Mouse (Mus musculus): ENCODE measurements around the gene Pde4dip.

The Pde4dip gene

DNA sequence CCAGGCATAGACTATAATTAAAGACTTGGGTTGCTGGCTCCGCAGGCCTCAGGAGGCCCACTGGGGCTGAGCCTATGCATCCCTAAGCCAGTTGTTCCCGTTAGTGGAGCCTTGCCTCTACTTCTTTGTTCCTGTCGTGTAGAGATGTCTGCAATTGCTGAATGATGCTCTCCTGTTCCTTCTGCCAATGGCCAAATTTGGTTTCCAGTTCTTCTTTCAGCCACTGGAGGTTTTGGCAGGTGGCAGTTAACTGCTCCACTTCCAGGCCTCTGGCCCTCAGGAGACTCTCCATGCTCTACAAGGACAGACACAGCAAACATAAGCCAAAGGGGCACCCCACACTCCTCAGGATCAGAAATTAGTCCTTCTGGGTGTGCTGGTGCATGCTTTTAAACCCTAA lies 135.6 kb downstream of the Pde4dip start:
- no peak for DNase-seq (ENCODE audit: low read depth, low spot score)

DNA sequence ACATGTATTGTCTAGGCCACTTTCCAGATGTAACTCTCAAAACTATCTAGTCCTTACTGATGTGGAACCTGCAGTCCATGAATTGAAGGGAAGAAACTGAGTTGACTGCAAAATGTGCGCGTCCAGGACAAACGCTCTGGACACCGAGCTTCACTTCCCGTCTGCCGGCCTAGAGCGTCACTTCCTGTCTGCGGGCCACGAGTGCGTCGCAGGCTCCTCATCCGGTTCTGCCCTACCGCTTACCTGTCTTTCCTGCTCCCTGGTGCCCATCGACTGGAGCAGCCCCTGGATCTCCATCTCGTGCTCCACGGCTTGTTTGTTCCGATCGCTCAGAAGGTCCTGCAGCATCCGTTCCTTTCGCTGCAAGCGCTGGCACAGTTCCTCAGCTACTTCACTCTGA lies 136.9 kb downstream of the Pde4dip start:
- no peak for DNase-seq (ENCODE audit: low read depth, low spot score)

DNA sequence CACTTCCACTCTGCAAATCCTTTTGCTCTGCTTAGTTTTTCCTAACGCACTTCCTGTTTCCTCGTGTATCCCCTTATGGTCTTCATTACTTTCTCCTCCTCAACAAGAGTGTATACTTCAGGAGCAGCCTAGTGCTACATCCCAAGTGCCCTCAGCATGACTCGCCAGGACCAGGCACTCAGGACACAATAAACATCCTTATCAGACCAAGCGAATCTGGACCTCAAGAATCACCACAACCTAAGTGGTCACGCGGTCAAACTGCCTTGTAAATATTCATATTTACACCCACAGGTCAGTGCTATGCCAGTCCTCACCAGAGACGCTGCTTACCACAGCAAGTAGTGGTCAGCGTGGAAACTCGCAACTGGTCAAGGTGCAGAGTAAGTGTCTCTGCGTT lies 139.7 kb downstream of the Pde4dip start:
- DNase-seq (ENCODE audit: low read depth, low spot score), result no peak

DNA sequence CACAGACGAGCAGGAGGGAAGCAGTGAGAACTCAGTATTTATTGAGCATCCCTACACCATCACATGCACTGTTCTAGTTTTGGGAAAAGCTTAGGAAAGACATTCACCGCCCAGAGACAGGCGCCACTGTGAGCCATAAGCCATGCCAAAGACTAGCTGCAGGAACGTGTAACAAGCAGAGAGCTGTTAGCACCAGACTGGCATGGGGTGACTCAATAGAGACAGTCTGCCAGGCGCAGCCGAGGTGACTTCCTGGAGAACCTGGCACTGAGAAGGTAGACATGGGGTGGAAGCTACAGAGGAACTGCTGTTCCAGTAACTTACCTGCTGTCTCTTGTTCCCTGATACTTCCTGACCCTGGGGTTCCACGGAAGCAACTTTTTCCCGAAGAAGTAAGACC lies 145.7 kb downstream of the Pde4dip start:
- no peak for DNase-seq (ENCODE audit: low read depth, low spot score)

DNA sequence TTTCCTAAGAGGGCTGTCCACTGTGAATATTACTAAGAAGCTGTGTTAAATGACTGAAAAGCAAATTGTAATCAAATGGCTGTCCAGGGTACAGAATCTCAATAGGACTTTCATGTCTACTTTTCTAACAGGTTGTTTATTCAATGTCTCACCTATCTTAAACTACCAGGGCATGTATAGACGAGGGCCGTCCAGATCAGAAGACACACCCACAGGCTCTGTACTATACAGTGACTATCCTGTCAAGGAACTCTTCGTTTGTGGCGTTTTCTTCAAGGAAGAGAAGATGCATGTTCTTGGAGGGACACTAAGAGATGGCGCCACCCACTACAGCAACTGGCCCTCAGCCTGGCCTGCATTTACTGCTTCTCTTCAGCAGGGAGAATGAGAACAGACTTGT lies 152.9 kb downstream of the Pde4dip start:
- no peak for DNase-seq (ENCODE audit: low read depth, low spot score)

DNA sequence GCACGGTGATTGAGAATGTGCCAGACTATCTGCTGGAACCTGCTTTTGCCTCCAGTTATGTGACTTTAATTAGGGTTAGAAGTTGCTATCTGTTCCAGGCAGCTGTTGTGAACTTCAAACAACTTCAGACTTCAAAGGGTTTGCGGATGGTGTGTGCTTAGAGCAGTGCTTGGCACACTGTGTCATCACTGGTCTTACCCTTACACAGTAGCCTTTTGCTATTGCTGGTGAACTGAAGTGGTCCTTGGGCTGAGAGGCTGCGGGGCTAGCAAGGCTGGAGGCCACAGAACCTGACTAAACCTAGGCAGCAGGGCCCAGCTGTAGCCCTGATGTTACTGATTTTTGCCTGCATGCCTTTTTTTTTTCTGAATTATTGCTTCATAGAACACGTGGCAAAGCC lies 154.2 kb downstream of the Pde4dip start:
- DNase-seq (ENCODE audit: low read depth, low spot score), result no peak

DNA sequence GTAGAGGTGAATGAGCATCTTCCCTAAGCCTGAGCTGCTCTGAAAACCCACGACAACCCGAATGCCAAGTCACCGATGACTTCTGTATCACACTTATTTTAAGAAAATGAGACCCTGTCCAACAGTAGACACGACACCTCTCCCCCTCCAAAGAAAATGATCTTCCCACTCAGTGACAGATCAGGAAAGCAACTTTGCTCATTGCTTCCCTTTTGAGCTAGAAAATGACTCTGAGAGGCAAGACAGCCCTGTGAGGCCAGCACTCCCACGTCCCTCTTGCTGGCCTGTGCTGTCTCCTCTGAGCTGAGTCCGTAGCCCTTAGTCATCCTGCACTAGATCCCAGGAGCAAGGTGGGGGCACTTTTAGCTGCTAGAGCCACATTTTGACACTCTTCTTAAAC lies 155.9 kb downstream of the Pde4dip start:
- DNase-seq (ENCODE audit: low read depth, low spot score), result no peak

DNA sequence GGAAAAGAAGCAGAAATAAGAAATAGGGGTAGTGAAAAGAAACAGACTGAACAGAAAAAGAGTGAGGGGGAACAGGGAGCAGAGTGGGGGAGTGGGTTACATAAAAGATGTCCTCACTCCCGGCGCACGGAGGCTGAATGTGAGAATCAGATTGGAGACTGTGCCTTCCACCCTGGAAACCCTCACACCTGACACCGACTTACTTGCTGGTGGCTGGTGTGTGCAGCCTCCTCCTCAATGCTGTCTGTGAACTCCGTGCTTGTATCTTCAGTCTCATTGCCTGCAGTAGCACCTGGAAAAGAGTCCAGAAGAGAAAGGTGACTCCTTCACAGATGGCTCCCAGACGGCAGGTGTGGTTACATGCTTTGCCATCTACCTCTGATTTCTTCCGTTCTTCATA lies 157.9 kb downstream of the Pde4dip start:
- DNase-seq (ENCODE audit: low read depth, low spot score), result no peak

DNA sequence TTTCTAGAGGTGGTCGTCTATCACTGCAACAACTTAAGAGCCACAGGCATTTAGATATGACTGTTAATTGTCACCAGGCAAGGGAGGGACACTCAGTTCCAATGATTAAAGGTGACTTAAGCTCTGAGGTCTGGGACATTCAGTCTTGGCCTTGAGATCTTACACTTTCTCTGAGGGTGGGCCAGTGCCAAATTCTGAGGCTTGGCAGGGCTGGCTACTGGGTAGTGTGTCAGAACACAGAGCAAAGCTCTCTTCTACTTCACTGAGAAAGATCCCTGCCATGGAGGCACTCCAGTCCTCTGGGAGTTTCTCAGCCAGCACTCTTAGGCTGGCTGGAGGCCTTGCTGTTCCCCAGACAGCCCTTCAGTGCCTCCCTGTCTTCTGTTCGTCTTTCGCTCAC lies 158.4 kb downstream of the Pde4dip start:
- no peak for DNase-seq (ENCODE audit: low read depth, low spot score)

DNA sequence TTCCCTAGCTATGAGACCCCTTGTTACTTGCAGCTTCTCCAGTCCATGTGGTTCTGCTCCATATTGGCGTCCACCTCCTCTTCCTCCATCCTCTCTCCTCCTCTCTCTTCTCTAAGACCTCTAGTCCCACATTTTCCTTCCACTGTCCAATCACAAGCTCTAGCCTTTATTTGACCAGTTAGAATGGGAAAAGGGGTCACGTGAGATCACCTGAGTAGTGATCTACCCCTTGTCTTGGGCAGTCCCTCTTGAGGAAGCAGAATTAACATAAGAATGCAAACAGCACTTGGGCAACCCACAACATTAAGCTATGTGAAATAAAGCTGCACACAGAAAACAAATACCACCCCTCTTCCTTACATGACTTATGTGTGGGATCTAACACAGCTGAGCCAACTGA lies 160.7 kb downstream of the Pde4dip start:
- no peak for DNase-seq (ENCODE audit: low read depth, low spot score)

DNA sequence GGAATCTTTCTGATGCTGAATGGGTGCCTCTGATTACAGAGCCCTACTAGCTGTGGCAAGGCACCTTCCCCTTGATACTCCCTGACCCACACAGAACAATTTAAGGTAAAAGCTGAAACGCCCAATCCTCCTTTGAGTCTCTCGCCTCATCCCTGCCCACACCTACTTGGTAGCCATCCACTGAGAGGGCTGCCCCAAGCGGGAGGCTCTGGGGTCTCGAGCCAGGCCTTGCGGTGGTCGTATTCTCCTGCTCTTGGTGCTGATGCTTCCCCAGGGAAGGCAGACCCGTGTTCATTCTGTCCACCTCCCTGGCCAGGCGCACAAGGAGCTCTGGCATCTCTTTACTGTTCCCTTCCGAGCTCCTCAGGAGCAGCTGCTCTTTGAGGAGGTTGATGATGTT lies 169.4 kb downstream of the Pde4dip start:
- DNase-seq (ENCODE audit: low read depth, low spot score), result no peak

DNA sequence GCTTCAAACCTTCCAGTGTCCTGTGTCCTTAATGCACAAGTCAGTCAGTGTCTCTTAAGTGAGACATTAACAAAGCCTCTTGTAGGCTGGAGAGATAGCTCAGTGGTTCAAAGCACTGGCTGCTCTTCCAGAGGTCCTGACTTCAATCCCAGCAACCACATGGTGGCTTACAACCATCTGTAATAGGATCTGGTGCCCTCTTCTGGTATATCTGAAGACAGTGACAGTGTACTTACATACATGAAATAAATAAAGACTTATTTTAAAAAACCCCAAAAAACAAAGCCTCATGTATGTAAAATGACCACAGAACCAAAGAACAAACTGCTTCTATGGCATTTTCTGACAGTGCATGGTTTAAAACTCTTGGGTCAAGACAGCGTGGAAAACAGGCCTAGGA lies 172.6 kb downstream of the Pde4dip start:
- DNase-seq (ENCODE audit: low read depth, low spot score), result peak; percentile 29

DNA sequence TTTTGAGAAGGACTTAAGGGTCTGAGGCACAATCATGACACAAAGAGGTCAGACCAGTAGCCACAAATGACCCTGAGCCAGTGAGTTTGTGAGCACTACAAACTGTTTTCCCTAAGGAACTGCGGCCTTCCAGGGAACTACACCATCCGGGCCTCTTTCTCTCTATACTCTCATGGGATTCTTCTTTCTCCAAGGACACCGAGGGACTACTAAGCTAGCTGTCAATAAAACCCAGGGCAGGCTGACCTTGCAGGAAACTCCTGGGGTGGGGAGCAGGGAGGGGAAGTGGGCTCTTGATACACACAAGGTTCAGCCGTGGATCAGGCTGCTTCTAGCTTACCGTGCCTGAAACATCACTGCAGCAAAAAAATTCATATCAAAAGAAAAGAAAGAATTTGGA lies 177.6 kb downstream of the Pde4dip start:
- no peak for DNase-seq (ENCODE audit: low read depth, low spot score)

DNA sequence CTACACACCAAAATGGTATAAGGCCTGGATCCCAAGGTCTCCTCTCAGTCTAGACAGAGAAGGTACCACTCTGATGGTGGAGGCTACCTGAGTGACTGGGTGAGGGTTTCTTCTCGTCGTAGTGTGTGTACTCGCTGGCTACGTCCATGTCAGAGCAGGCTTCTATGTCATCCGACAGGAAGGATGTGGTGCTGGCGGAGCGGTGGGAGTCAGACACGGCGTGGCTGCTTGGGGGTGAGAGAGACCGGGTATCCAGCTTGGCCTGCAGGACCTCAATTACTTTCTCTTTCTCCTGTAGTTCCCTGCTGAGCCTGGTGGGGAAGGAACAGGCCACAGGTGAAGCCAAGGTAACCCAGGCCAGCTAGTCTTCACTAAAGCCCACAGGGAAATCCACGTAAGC lies 178.4 kb downstream of the Pde4dip start:
- DNase-seq (ENCODE audit: low read depth, low spot score), result no peak

DNA sequence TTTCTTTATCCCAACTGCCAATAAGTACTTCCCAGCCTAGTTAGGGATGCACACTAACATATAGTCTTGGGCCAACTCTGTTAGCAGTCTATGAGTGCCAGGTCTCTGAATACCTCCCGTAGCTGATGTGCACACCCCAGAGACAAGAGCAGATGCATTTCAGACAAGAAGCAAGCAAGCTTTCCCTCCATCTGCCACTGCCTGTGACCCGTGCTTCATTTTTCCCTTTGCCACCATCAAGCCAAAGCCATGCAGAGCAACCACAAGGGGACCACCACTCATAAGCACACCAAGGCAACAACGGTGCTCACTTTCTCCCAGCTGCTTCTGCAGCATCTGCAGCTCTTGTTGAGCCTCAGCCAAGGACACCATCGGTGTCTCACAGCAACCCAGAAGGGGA lies 181.9 kb downstream of the Pde4dip start:
- DNase-seq (ENCODE audit: low read depth, low spot score), result no peak

DNA sequence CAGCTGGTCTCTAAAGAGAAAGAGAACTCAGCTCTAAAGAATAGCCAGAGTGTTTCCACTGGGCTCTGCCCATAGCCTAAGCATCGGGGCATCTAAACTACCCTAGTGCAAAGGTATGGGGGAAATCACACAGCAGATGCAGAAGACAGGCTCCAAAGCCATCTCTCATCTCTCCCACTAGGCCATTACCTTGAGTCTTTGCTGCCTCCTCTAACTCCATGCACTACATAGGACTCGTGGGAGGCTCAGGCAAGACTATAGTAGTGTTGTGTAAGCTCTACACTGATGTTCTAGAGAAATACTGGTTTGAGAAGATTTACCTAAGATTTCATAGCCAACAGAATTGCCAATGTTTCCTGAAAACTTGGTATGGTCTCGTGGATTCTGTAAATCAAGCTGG lies 183.0 kb downstream of the Pde4dip start:
- no peak for DNase-seq (ENCODE audit: low read depth, low spot score)

DNA sequence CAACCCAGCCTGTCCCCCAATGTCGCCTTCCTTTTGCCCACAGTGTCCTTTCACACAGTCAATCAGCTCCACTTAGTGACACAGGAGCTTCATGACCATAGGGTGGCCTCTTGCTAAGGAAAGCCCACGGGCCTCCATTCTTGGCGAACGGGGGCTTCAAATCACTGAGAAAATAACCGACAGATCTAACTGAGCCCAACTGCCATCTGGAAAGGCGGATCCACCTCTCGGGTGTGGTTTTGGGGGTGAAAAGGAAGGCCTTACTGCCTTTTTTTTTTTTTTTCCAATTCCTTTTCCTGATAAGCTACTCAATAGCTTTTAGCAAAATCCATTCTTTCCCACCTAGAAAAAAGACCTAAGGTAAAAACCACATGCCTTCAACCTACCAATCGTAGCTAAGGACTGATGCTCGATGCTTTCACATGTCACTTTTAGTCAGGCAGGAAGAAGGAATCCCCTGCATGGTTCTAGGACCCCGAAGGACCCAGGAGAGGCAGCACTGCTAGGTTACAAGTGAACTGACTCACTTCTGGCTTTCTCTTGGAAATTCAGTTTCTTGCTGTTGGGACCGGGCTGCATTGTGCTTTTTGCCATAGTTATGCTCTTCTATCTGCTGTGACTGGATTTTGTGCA lies 185.9 kb downstream of the Pde4dip start:
- DNase-seq (ENCODE audit: low read depth, low spot score), result no peak

DNA sequence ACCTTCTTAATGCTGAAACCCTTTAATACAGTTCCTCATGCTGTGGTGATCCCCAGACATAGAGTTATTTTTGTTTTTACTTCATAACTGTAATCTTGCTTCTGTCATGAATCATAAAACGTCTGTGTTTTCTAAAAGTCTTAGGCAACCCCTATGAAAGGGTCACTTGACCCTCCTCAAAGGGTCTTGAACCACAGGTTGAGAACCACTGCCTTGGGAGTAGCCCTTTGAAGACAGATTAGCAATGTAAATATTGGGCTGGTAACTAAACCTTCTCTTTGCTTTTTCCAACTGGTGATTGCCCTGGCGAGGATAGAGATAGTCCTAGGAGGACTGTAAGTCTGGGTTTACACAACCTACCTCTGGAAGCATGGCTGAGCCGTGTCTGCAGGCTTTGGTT lies 187.3 kb downstream of the Pde4dip start:
- DNase-seq (ENCODE audit: low read depth, low spot score), result no peak

DNA sequence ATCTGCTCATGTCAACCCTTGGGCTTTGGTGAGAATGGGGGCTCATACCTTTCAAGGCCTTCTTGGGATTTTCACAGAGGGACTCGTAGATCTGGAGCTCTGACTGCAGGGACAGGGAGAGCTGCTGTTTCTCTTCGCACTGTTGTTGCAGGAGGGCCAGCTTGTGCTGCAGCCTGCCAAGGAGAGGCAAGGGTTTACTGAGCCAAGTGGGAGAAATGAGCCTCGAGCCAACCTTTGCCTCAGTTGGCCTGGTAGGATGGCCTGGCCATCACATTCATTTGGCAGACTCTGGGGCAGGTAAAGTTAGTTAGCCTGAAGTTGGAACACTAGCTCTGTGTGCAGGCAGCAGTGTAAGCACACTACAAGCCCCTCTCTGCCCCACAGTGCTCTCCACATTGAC lies 189.4 kb downstream of the Pde4dip start:
- no peak for DNase-seq (ENCODE audit: low read depth, low spot score)

DNA sequence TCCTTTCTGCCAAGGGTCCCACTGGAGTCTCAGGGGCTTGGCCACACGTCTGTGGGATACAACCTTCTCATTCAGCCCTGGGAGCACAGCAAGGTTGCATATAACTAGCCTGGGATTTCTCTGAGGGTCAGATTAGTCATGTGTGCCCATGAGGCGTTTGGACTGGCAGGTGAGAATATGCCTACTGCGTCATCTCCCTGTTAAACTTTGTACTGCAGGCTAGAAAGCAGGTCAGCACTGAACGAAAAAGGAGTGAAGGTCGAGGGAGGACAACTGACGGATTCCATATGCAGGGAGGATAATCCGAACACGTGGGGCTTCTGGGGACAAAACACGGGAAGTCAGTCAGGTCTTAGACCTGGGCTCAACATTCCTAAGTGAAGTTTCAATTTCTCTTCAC lies 191.2 kb downstream of the Pde4dip start:
- no peak for DNase-seq (ENCODE audit: low read depth, low spot score)

DNA sequence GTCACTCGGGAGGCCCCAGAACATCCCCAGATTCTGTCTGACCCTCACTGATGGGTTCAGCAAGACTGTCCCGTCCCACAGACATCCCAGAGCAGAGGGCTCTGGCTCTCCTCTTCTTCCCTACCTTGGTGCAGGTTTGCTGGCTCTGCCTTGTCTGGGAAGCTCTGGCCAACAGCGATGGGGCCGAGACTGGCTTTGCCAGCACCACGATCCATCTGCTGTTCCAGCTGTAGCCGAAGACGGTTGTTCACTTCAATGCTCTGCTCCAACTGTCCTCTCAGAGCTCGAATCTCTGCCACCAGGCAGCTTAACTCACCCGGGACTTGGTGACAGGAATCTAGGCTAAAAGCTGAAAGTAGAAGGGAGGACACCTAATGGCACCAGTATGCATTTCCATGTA lies 191.6 kb downstream of the Pde4dip start:
- DNase-seq (ENCODE audit: low read depth, low spot score), result no peak

DNA sequence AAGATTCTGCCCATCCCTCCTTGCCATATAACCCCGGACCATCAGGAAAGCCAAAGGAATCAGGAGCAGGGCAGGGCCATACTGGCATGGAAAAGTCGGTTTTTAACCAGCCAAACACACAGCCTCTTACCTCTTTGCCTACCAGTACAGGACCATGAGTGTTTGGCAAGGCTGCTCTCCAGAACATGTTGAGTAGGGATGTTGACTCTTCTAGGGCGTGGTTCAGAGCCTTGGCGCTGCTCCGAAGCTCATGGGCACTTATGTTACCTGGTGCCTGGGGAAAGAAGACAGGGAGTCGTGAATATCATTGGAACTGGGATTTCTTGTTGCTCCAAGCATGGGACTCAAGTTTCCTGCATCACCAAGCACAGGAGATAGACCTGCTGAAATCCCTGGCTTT lies 194.7 kb downstream of the Pde4dip start:
- DNase-seq (ENCODE audit: low read depth, low spot score), result no peak

DNA sequence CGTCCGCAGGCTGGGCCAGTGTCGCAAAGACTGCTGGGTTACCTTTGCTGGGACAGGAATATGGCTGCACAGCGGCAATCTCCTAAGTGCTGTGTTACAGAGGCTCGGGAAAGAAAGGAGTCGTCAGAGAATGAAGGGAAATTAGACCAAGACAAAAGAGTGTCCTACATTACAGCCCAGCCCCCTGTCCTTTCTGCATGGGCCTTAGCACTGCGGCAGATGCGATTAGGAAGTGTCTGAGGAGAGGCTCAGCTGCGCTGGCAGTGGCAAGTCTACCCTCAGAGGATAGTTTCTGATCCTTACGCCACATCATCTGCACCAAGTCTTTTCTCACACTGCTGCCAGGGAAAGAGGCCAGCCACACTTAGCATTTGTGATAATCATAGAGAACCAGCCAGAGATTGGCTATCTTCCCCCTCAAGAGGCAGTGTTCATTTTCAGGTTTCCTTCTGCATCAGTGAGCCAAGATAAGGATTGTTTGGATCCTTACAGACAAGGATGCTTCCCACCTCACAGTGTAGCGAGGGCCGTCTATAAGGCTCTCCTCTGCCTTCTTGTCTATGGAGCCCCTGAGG lies 197.0 kb downstream of the Pde4dip start:
- DNase-seq (ENCODE audit: low read depth, low spot score), result no peak

DNA sequence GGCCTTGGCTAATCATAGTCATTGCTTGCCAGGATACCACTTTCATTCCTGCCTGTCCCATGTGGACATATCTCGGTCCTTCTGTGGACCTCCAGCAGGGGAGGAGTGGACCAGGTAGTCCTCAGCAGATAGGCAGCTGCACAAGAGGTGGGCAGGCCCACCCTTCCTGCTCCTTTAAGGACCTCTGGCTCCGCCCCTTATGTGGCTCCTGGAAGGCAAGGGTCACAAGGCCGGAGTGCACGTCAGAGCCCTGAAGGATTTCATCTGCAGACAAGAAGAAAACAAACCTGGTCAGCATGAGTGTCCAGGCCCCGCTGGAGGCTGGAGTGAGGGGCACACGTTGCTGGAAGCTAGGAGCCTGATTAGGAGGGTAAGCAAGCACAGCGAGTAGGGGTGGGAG lies 197.9 kb downstream of the Pde4dip start:
- DNase-seq (ENCODE audit: low read depth, low spot score), result no peak

Measured in A20 (cell line).